9 mouse cellular contexts compared by ENCODE assay signal in the genomic region with DNA sequence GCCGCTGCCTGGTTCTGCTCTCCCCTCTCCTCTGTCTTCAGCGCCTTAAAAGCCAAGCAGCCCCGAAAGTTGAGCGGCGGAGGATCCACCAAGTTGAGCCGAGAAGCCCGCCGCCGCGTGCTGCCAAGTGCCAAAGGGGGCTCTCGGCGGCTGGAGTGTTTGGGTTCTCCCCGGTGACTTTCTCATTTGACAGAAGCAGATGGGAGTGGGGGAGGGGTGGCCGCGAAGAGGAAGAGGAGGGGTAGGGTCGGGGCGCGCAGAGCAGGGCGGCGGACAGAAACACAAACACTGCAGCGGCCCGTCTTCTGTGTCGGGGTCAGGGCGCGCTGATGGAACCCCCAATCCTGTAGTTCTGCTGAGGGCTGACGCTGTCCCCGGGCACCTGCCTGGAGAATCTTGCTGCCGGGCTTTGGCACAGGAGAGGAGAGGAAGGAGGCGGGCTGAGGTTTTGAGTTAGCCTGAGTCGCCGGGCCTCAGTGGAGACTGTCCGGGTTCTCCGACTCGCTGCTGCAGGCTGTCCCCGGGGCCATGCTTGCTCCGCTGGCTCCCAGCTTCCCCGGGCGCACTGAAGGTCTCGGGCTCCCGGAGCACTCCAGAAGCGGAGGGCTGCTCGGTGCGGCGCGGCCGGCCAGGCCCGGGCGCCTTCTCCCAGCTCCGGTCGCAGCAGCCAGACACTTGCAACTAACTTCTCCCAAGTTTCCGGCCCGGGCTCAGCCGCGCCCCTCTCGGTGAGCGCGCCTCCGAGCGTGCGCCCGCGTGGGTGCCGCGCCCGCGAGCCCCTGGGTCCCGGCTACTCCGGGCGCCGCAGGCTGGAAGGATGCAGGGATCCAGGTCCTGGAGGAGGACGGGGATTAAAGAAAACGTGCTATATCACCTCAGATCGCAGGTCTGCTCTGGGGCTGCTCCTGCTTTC. TPM values are rescaled to one million over a fixed set of nuclear protein-coding genes. Genes with fewer than 3 reads are reported as not detected.
DNase-seq lines count a peak whose midpoint lies in the region; ATAC-seq and TF ChIP-seq lines count a peak whose summit lies in the region.
"Had no signal": no experiment of that assay in that cellular context is flagged by ENCODE, and none has a peak within 500 bp of the region (broad histone marks: within the 10 kb centered on the region; RNA-seq: fewer than 3 reads in every experiment).

No protein-coding gene starts in this region.

- under 1% methylated on average over 72 of the region's 73 CpGs for WGBS in embryonic facial prominence, embryonic 11.5 days
- WGBS in limb, embryonic 13.5 days = under 1% methylated on average over 73 of the region's 73 CpGs

- TF ChIP-seq CTCF in layer of hippocampus, adult 2 months (conservative IDR thresholded peaks at IDR 0.05) = no peak

- in situ Hi-C loops in ES-E14 (cut with MboI; ENCODE audit: low sequenced_read_pairs in 2 of 2, unreplicated experiment in 2 of 2) = no loop called here

- peak in 1 of 2 experiments; percentile 20 for DNase-seq in layer of hippocampus, adult 2 months (ENCODE audit: low spot score in 2 of 2)
- DNase-seq in layer of hippocampus, adult 9-10 months (ENCODE audit: low spot score) = no peak
- DNase-seq in ES-E14 (ENCODE audit: low read depth, low spot score) (no peak), adipocyte (ENCODE audit: low spot score) (no peak)
- DNase-seq in embryonic facial prominence, embryonic 11.5 days (ENCODE audit: low spot score) = peak; percentile 64
- peak; percentile 28 to 49 for DNase-seq in heart, postnatal 36 days
- peak; percentile 85 for DNase-seq in neural tube, embryonic 10.5 days (ENCODE audit: extremely low spot score, low spot score)

- peak overlapping the region; percentile 74 for H3K27ac ChIP-seq in layer of hippocampus, adult 2 months
- H3K27ac ChIP-seq in ES-E14 (ENCODE audit: insufficient read depth, low read depth, low read length, poor library complexity, severe bottlenecking) = no peak overlapping the region
- no peak overlapping the region; the same call in 1 of the 2 replicates for H3K27ac ChIP-seq in embryonic facial prominence, embryonic 11.5 days (replicated peaks; ENCODE audit: low read depth, low read length)
- no peak overlapping the region for H3K27ac ChIP-seq in limb, embryonic 13.5 days

- no peaks in the 10 kb centered on the region for H3K36me3 ChIP-seq in ES-E14 (ENCODE audit: control insufficient read depth, insufficient read depth, low read length, poor library complexity, severe bottlenecking)
- no peaks in the 10 kb centered on the region for H3K36me3 ChIP-seq in embryonic facial prominence, embryonic 11.5 days (replicated peaks; ENCODE audit: control insufficient read depth, insufficient read depth, low read depth, low read length)
- no peaks in the 10 kb centered on the region for H3K36me3 ChIP-seq in limb, embryonic 13.5 days

- peak; percentile 65 for ATAC-seq in embryonic facial prominence, embryonic 11.5 days (replicated peaks; ENCODE audit: insufficient number of reproducible peaks, low FRiP score, low TSS enrichment, low read depth)
- peak; percentile 50 for ATAC-seq in limb, embryonic 13.5 days (ENCODE audit: low FRiP score, low read depth)

- peaks cover 52% of the 10 kb centered on the region for H3K27me3 ChIP-seq in embryonic facial prominence, embryonic 11.5 days (ENCODE audit: control insufficient read depth, insufficient read depth, low read length)
- H3K27me3 ChIP-seq in limb, embryonic 13.5 days = peaks cover 90% of the 10 kb centered on the region

- intact Hi-C loops in heart, postnatal 36 days (cut with DNase I) = loop anchor here (5.0 to 10.0 kb wide), 3 partner anchors 54 to 699 kb away; a partner anchor contains a TSS

- peak overlapping the region; percentile 59 for H3K4me3 ChIP-seq in layer of hippocampus, adult 2 months
- H3K4me3 ChIP-seq in ES-E14 (ENCODE audit: insufficient read depth in 1 of 2, low read depth in 1 of 2, low read length in 2 of 2, poor library complexity in 1 of 2, severe bottlenecking in 1 of 2) = peak overlapping the region; percentile 64 to 74
- peak overlapping the region; percentile 53 for H3K4me3 ChIP-seq in embryonic facial prominence, embryonic 11.5 days (ENCODE audit: low read depth, low read length)
- peak overlapping the region; percentile 55 for H3K4me3 ChIP-seq in limb, embryonic 13.5 days

- H3K4me2 ChIP-seq in embryonic facial prominence, embryonic 11.5 days (ENCODE audit: low read depth, low read length) = peak overlapping the region; percentile 92
- H3K4me2 ChIP-seq in limb, embryonic 13.5 days (replicated peaks) = peak overlapping the region; percentile 93

- no peaks in the 10 kb centered on the region for H3K9me3 ChIP-seq in ES-E14 (ENCODE audit: control insufficient read depth, insufficient read depth, low read depth, low read length)
- no peaks in the 10 kb centered on the region for H3K9me3 ChIP-seq in embryonic facial prominence, embryonic 11.5 days (replicated peaks; ENCODE audit: control insufficient read depth, low read length)
- no peaks in the 10 kb centered on the region for H3K9me3 ChIP-seq in limb, embryonic 13.5 days

- no peaks in the 10 kb centered on the region for H3K4me1 ChIP-seq in ES-E14 (ENCODE audit: control insufficient read depth in 2 of 2, insufficient read depth in 2 of 2, low read length in 2 of 2, poor library complexity in 1 of 2)
- peaks cover 13% of the 10 kb centered on the region for H3K4me1 ChIP-seq in embryonic facial prominence, embryonic 11.5 days (ENCODE audit: control insufficient read depth, insufficient read depth, low read length)
- H3K4me1 ChIP-seq in limb, embryonic 13.5 days = peaks cover 32% of the 10 kb centered on the region

- H3K9ac ChIP-seq in ES-E14 (ENCODE audit: insufficient read depth, low read depth, low read length, poor library complexity, severe bottlenecking) = peak overlapping the region; percentile 42
- peak overlapping the region; percentile 58 for H3K9ac ChIP-seq in embryonic facial prominence, embryonic 11.5 days (replicated peaks; ENCODE audit: low read length)
- peak overlapping the region; percentile 40 for H3K9ac ChIP-seq in limb, embryonic 13.5 days

TF ChIP-seq in ES-E14, 5 proteins besides CTCF, POLR2A, EP300 and RAD21:
- TF ChIP-seq ZNF384 (IDR thresholded peaks at IDR 0.05; ENCODE audit: low read depth, low read length) (no peak), HCFC1 (IDR thresholded peaks at IDR 0.05; ENCODE audit: borderline replicate concordance, insufficient read depth, low read length) (no peak), ZC3H11A (IDR thresholded peaks at IDR 0.05; ENCODE audit: borderline replicate concordance, low read depth, low read length) (no peak), CHD2 (IDR thresholded peaks at IDR 0.05; ENCODE audit: low read depth, low read length) (no peak), MAFK (IDR thresholded peaks at IDR 0.05; ENCODE audit: insufficient read depth, low read depth, low read length) (no peak)
TF ChIP-seq in ES-E14: peak in this region for 0.

RNA-seq across cellular contexts. Expression of a gene that starts 0.6 kb away (rescaled TPM):
- total RNA-seq in layer of hippocampus, adult 2 months (2021) = 1 to 10 TPM; 7.6 to 9.7 TPM
- 0.94 and 1.8 TPM in 2 replicates for total RNA-seq in ES-E14 (2012; rRNA removed)
- polyA plus RNA-seq in embryonic facial prominence, embryonic 11.5 days (2014; fragmentation: Nextera tagmentation; extraction: Ambion mirVana) = 2.7 and 5.0 TPM in 2 replicates
- total RNA-seq in heart, postnatal 36 days (2021) = not detected
- polyA plus RNA-seq in limb, embryonic 13.5 days (2015; fragmentation: Nextera tagmentation; extraction: Ambion mirVana) = 0.11 and 0.19 TPM in 2 replicates

RNA-seq across cellular contexts. Expression of a gene that starts 30.5 kb away (rescaled TPM):
- not detected for total RNA-seq in layer of hippocampus, adult 2 months (2021)
- not detected in 2 replicates for total RNA-seq in ES-E14 (2012; rRNA removed)
- not detected in 2 replicates for polyA plus RNA-seq in embryonic facial prominence, embryonic 11.5 days (2014; fragmentation: Nextera tagmentation; extraction: Ambion mirVana)
- not detected for total RNA-seq in heart, postnatal 36 days (2021)
- not detected in 2 replicates for polyA plus RNA-seq in limb, embryonic 13.5 days (2015; fragmentation: Nextera tagmentation; extraction: Ambion mirVana)
- polyA plus RNA-seq: large intestine, adult 2 months had no signal

Comparison
In these comparisons a context has a peak if more than half of its experiments do, and no peak if none do; other contexts are left out.
1. DNase-seq: peak in embryonic facial prominence, embryonic 11.5 days (single experiment), heart, postnatal 36 days (2 of 2) and neural tube, embryonic 10.5 days (single experiment); none in layer of hippocampus, adult 9-10 months (single experiment), ES-E14 (single experiment) and adipocyte (single experiment).
2. Peak in every context shown above with its lines, with median percentiles within 50 percentile points of each other: H3K4me3 ChIP-seq and H3K9ac ChIP-seq.